Mouse (Mus musculus) MEL (cell line): ENCODE measurements around the gene Sh3d19.

Source experiments
- ELF1 ChIP-seq: IDR thresholded peaks from 2 replicates; pipeline ENCODE4 v1.6.1; 2014; ENCODE audit warnings: low read depth, mild to moderate bottlenecking, inconsistent platforms, low read length, improper control_type of control experiment, moderate library complexity
- POLR2A ChIP-seq, 2 experiments: IDR thresholded peaks; 2 replicates each; pipeline ENCODE4 v1.6.1; 2011 to 2012; ENCODE audit warnings: low read length in 2 of 2, mild to moderate bottlenecking in 2 of 2, control low read depth in 1 of 2, improper control_type of control experiment in 1 of 2, low read depth in 1 of 2, moderate library complexity in 1 of 2; ENCODE audit not compliant: control insufficient read depth in 1 of 2, insufficient read depth in 1 of 2, poor library complexity in 1 of 2
- TAL1 ChIP-seq: IDR thresholded peaks from 2 replicates; pipeline ENCODE4 v1.6.1; 2012; ENCODE audit warnings: mild to moderate bottlenecking, inconsistent platforms, low read length, moderate library complexity, mixed read lengths

DNA sequence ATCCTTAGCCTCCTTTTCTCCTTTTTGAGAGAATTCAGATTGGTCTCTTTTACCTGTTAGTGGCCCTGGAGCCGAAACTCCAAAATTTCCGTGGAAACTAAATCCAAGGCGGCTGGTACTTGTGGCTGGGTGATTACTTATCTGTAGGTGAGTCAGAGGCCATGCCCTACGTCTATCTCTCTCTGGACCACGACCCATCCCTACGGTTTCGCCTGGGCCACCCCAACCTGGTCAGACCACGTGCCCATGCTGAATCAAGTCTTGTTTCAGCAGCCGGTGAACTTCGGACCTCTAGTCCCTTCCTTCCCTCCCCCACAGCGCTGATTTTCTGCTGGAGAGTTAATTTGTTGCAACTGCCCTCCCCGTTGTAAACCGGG, 678 bp downstream of the Sh3d19 start:
- TF ChIP-seq ELF1 (no peak), TAL1 (no peak), POLR2A (IDR thresholded peaks at IDR 0.05; ENCODE audit: control insufficient read depth in 1 of 2, insufficient read depth in 1 of 2, low read depth in 1 of 2, low read length in 2 of 2, poor library complexity in 1 of 2) (no peak)
